In the genomic region with DNA sequence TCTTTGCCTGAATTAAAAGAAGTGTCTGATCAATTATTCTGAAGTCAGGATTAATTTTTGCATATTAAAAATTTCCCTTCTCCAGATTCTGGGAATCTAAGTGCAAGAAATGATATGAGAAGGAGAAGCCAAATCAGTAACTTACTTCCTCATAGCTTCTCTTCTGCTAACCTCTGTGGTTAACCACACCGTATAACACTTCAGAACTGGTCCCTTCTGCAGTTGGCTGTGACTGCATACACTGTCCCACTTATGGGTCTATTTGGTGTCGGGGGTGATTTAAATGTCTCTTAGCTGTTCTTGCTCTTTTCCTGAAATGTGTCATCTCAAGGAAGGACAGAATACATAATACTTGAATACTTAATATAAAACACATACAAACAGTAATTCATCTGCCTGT, we compare ENCODE assay signal across 11 mouse cellular contexts.
"Had no signal": no experiment of that assay in that cellular context is flagged by ENCODE, and none has a peak within 500 bp of the region (broad histone marks: within the 10 kb centered on the region; RNA-seq: fewer than 3 reads in every experiment).

No protein-coding gene starts in this region.

- DNase-seq: kidney, adult 8-10 months; kidney, postnatal 36 days; lung, embryonic 14.5 days; lung, postnatal 10 days; thymus, adult 18-20 months; thymus, postnatal 14 days had no signal

- H3K4me2 ChIP-seq: limb, embryonic 15.5 days; liver, embryonic 12.5 days; lung, embryonic 14.5 days; midbrain, embryonic 13.5 days; neural tube, embryonic 12.5 days had no signal

- H3K36me3 ChIP-seq: limb, embryonic 15.5 days; liver, embryonic 12.5 days; midbrain, embryonic 13.5 days; neural tube, embryonic 12.5 days had no signal

- H3K4me3 ChIP-seq: left cerebral cortex, adult 2 months; limb, embryonic 15.5 days; liver, embryonic 12.5 days; midbrain, embryonic 13.5 days; neural tube, embryonic 12.5 days had no signal

- ATAC-seq: liver, embryonic 12.5 days; midbrain, embryonic 13.5 days had no signal

- H3K27me3 ChIP-seq: limb, embryonic 15.5 days; liver, embryonic 12.5 days; midbrain, embryonic 13.5 days; neural tube, embryonic 12.5 days had no signal
